Mouse (Mus musculus) C2C12 (cell line): ENCODE measurements around the gene Slc25a35.

ENCODE experiments used
- CTCF ChIP-seq: IDR thresholded peaks from one replicate; pipeline ENCODE4 v1.5.1; 2011; ENCODE audit not compliant: control insufficient read depth, insufficient read depth, insufficient read length
- MAX ChIP-seq: IDR thresholded peaks from one replicate; pipeline ENCODE4 v1.6.1; 2011; ENCODE audit warnings: mild to moderate bottlenecking, control low read depth
- MYOD1 ChIP-seq: IDR thresholded peaks from one replicate; pipeline ENCODE4 v1.6.1; 2011; ENCODE audit warnings: low read depth; ENCODE audit not compliant: control insufficient read depth, insufficient read length
- MYOG ChIP-seq: IDR thresholded peaks from one replicate; pipeline ENCODE4 v1.6.1; 2011; ENCODE audit not compliant: control insufficient read depth, insufficient read length; ENCODE audit errors: extremely low read depth
- USF1 ChIP-seq: IDR thresholded peaks from one replicate; pipeline ENCODE4 v1.6.1; 2011; ENCODE audit warnings: low read depth, mild to moderate bottlenecking, control low read depth, moderate library complexity

- TF ChIP-seq CTCF: no peak
- no peak for TF ChIP-seq MYOD1
- no peak for TF ChIP-seq MYOG
- no peak for TF ChIP-seq USF1
- no peak for TF ChIP-seq MAX
Measured at GRCm38 (mm10) chr11:69010400-69011323, 42.7 kb downstream of the Slc25a35 start.
